Mouse (Mus musculus) MEL (cell line): ENCODE measurements at regions not wholly inside any gene's neighbourhood (a gene's known extent, or its start where the extent isn't known, plus 50 kb on each side); places are given as distances from the start of the nearest gene placed in this dataset.

ENCODE experiments used
- BHLHE40 ChIP-seq: IDR thresholded peaks from 2 replicates; pipeline ENCODE4 v1.6.1; 2012; ENCODE audit warnings: low read depth, mild to moderate bottlenecking, inconsistent platforms, low read length, improper control_type of control experiment, borderline replicate concordance
- CTCF ChIP-seq, 3 experiments: IDR thresholded peaks in 2 of 3; conservative IDR thresholded peaks in 1 of 3; 2 replicates each; pipeline ENCODE4 v1.5.1; 2011 to 2012; ENCODE audit warnings: low read length in 3 of 3, low read depth in 2 of 3, mild to moderate bottlenecking in 2 of 3, improper control_type of control experiment in 1 of 3, inconsistent platforms in 1 of 3, mixed read lengths in 1 of 3, moderate library complexity in 1 of 3; ENCODE audit not compliant: control insufficient read depth in 1 of 3, insufficient read depth in 1 of 3, poor library complexity in 1 of 3, severe bottlenecking in 1 of 3
- ELF1 ChIP-seq: IDR thresholded peaks from 2 replicates; pipeline ENCODE4 v1.6.1; 2014; ENCODE audit warnings: low read depth, mild to moderate bottlenecking, inconsistent platforms, low read length, improper control_type of control experiment, moderate library complexity
- EP300 ChIP-seq, 2 experiments: IDR thresholded peaks; 2 replicates each; pipeline ENCODE4 v1.6.1; 2011; ENCODE audit warnings: improper control_type of control experiment in 2 of 2, low read length in 2 of 2, low read depth in 1 of 2, mild to moderate bottlenecking in 1 of 2
- ETS1 ChIP-seq: IDR thresholded peaks from 2 replicates; pipeline ENCODE4 v1.6.1; 2012; ENCODE audit warnings: low read depth, mild to moderate bottlenecking, inconsistent platforms, low read length, improper control_type of control experiment, moderate library complexity
- HCFC1 ChIP-seq: IDR thresholded peaks from 2 replicates; pipeline ENCODE4 v1.6.1; 2012; ENCODE audit warnings: low read depth, mild to moderate bottlenecking, inconsistent platforms, low read length, improper control_type of control experiment, moderate library complexity
- MAX ChIP-seq: IDR thresholded peaks from 2 replicates; pipeline ENCODE4 v1.6.1; 2011; ENCODE audit warnings: low read length, improper control_type of control experiment
- MAZ ChIP-seq: IDR thresholded peaks from 2 replicates; pipeline ENCODE4 v1.6.1; 2012; ENCODE audit warnings: low read depth, mild to moderate bottlenecking, inconsistent platforms, low read length, improper control_type of control experiment
- MEF2A ChIP-seq: IDR thresholded peaks from 2 replicates; pipeline ENCODE4 v1.6.1; 2014; ENCODE audit warnings: low read depth, mild to moderate bottlenecking, inconsistent platforms, low read length, improper control_type of control experiment; ENCODE audit not compliant: poor library complexity, insufficient replicate concordance, severe bottlenecking; ENCODE audit errors: extremely low read depth
- MXI1 ChIP-seq: IDR thresholded peaks from 2 replicates; pipeline ENCODE4 v1.6.1; 2011; ENCODE audit warnings: mild to moderate bottlenecking, low read depth, low read length, improper control_type of control experiment
- MYC ChIP-seq: IDR thresholded peaks from 2 replicates; pipeline ENCODE4 v1.6.1; 2011; ENCODE audit warnings: low read depth, mild to moderate bottlenecking, low read length, improper control_type of control experiment, moderate library complexity
- POLR2A ChIP-seq, 2 experiments: IDR thresholded peaks; 2 replicates each; pipeline ENCODE4 v1.6.1; 2011 to 2012; ENCODE audit warnings: low read length in 2 of 2, mild to moderate bottlenecking in 2 of 2, control low read depth in 1 of 2, improper control_type of control experiment in 1 of 2, low read depth in 1 of 2, moderate library complexity in 1 of 2; ENCODE audit not compliant: control insufficient read depth in 1 of 2, insufficient read depth in 1 of 2, poor library complexity in 1 of 2
- RCOR1 ChIP-seq: IDR thresholded peaks from 2 replicates; pipeline ENCODE4 v1.6.1; 2012; ENCODE audit warnings: low read depth, mild to moderate bottlenecking, inconsistent platforms, low read length, improper control_type of control experiment
- ZC3H11A ChIP-seq: IDR thresholded peaks from 2 replicates; pipeline ENCODE4 v1.6.1; 2012; ENCODE audit warnings: low read depth, mild to moderate bottlenecking, inconsistent platforms, low read length, improper control_type of control experiment

DNA sequence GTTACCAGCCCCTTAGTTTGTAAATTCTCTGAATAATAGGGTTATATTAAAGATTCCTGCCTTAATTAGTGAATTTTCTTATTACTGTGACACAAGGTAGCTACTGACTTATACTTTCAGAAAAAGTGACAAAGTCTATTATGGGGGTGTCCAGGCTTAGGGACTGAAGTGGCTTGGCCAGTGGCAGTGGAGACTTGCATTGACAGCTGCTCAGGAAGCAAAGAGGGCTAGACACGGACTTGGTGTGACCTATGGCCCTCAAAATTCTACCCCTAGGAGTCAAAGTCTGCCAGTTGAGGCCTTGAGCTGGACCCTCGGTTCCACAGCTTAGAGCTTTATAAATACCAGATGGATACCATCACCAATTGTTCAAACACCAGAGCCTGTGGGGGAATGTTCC lies 161.2 kb downstream of the Tmx1 start:
- no peak for TF ChIP-seq RCOR1
- TF ChIP-seq EP300 (IDR thresholded peaks at IDR 0.05; ENCODE audit: low read depth in 1 of 2, low read length in 2 of 2) = no peak
- no peak for TF ChIP-seq ETS1
- TF ChIP-seq ELF1 = no peak
- TF ChIP-seq POLR2A (IDR thresholded peaks at IDR 0.05; ENCODE audit: control insufficient read depth in 1 of 2, insufficient read depth in 1 of 2, low read depth in 1 of 2, low read length in 2 of 2, poor library complexity in 1 of 2) = no peak
- TF ChIP-seq CTCF (IDR thresholded peaks at IDR 0.05 in 2 of 3, conservative IDR thresholded peaks at IDR 0.05 in 1 of 3; ENCODE audit: control insufficient read depth in 1 of 3, insufficient read depth in 1 of 3, low read depth in 2 of 3, low read length in 3 of 3, poor library complexity in 1 of 3, severe bottlenecking in 1 of 3) = no peak
- TF ChIP-seq ZC3H11A = no peak
- no peak for TF ChIP-seq MAZ
- no peak for TF ChIP-seq HCFC1
- no peak for TF ChIP-seq MEF2A
- TF ChIP-seq BHLHE40 = no peak
- no peak for TF ChIP-seq MXI1
- TF ChIP-seq MAX = no peak
- TF ChIP-seq MYC = no peak
